Comparison of ENCODE assay signal across 12 mouse cellular contexts in genomic region chr7:140675863-140676262, GRCm38 (mm10). TPM values are rescaled to one million over a fixed set of nuclear protein-coding genes. Genes with fewer than 3 reads are reported as not detected.
DNase-seq lines count a peak whose midpoint lies in the region; ATAC-seq and TF ChIP-seq lines count a peak whose summit lies in the region.
"Had no signal": no experiment of that assay in that cellular context is flagged by ENCODE, and none has a peak within 500 bp of the region (broad histone marks: within the 10 kb centered on the region; RNA-seq: fewer than 3 reads in every experiment).

No protein-coding gene starts in this region.

- H3K9me3 ChIP-seq in embryonic facial prominence, embryonic 14.5 days (ENCODE audit: control insufficient read depth, low read length), result peaks cover 3% of the 10 kb centered on the region; the same call in 1 of the 2 replicates
- no peaks in the 10 kb centered on the region for H3K9me3 ChIP-seq in intestine, embryonic 16.5 days (ENCODE audit: control insufficient read depth, low read length)
- H3K9me3 ChIP-seq in stomach, embryonic 15.5 days, result no peaks in the 10 kb centered on the region

- peak overlapping the region; percentile 41; the same call in 1 of the 2 replicates for H3K27ac ChIP-seq in left cerebral cortex, adult 2 months
- no peak overlapping the region for H3K27ac ChIP-seq in embryonic facial prominence, embryonic 14.5 days (replicated peaks; ENCODE audit: low read depth, low read length)
- no peak overlapping the region for H3K27ac ChIP-seq in intestine, embryonic 16.5 days (ENCODE audit: low read length)
- H3K27ac ChIP-seq in stomach, embryonic 15.5 days, result no peak overlapping the region

- no peaks in the 10 kb centered on the region for H3K36me3 ChIP-seq in embryonic facial prominence, embryonic 14.5 days (ENCODE audit: control insufficient read depth, insufficient read depth, low read length)
- no peaks in the 10 kb centered on the region for H3K36me3 ChIP-seq in intestine, embryonic 16.5 days (ENCODE audit: control insufficient read depth, insufficient read depth, low read length)
- no peaks in the 10 kb centered on the region for H3K36me3 ChIP-seq in stomach, embryonic 15.5 days

- ATAC-seq in embryonic facial prominence, embryonic 14.5 days (ENCODE audit: low read depth), result no peak
- peak; percentile 58; the same call in 1 of the 2 replicates for ATAC-seq in intestine, embryonic 16.5 days
- ATAC-seq in stomach, embryonic 15.5 days (ENCODE audit: insufficient read depth, low FRiP score, low read depth), result no peak

- no peak for DNase-seq in left cerebral cortex, adult 2 months (ENCODE audit: extremely low spot score in 1 of 2, low spot score in 2 of 2)
- DNase-seq in left cerebral cortex, adult 11 months (ENCODE audit: low spot score), result no peak
- DNase-seq in embryonic facial prominence, embryonic 14.5 days (ENCODE audit: low spot score), result peak; percentile 8
- DNase-seq in thymus, postnatal 14 days, result no peak
- DNase-seq in right cerebral cortex, postnatal 4 days, result no peak
- DNase-seq: layer of hippocampus, adult 9-11 months; spleen, adult 18-20 months had no signal

- no peak overlapping the region for H3K9ac ChIP-seq in embryonic facial prominence, embryonic 14.5 days (ENCODE audit: low read depth, low read length)
- no peak overlapping the region for H3K9ac ChIP-seq in intestine, embryonic 16.5 days (ENCODE audit: low read depth, low read length)
- no peak overlapping the region for H3K9ac ChIP-seq in stomach, embryonic 15.5 days

- intact Hi-C loops in left cerebral cortex, adult 2 months (cut with DNase I), result no loop called here

- no peaks in the 10 kb centered on the region for H3K27me3 ChIP-seq in embryonic facial prominence, embryonic 14.5 days (replicated peaks; ENCODE audit: control insufficient read depth, insufficient read depth, low read length)
- H3K27me3 ChIP-seq in intestine, embryonic 16.5 days (replicated peaks; ENCODE audit: control insufficient read depth, insufficient read depth, low read length), result no peaks in the 10 kb centered on the region
- no peaks in the 10 kb centered on the region for H3K27me3 ChIP-seq in stomach, embryonic 15.5 days (replicated peaks)

- WGBS in embryonic facial prominence, embryonic 14.5 days, result 2% methylated on average over 4 of the region's 6 CpGs
- under 1% methylated on average over 6 of the region's 6 CpGs for WGBS in intestine, embryonic 16.5 days
- WGBS in stomach, embryonic 15.5 days, result 3% methylated on average over 5 of the region's 6 CpGs

- H3K4me3 ChIP-seq in left cerebral cortex, adult 2 months, result peak overlapping the region; percentile 28
- H3K4me3 ChIP-seq in embryonic facial prominence, embryonic 14.5 days (ENCODE audit: low read depth, low read length), result no peak overlapping the region
- no peak overlapping the region for H3K4me3 ChIP-seq in intestine, embryonic 16.5 days (ENCODE audit: low read length)
- no peak overlapping the region for H3K4me3 ChIP-seq in stomach, embryonic 15.5 days (replicated peaks)
- H3K4me3 ChIP-seq: myocyte had no signal

- TF ChIP-seq CTCF in left cerebral cortex, adult 2 months (IDR thresholded peaks at IDR 0.05), result no peak

- H3K4me2 ChIP-seq in embryonic facial prominence, embryonic 14.5 days (ENCODE audit: low read depth, low read length), result no peak overlapping the region
- H3K4me2 ChIP-seq in intestine, embryonic 16.5 days (ENCODE audit: low read depth, low read length), result peak overlapping the region; percentile 32; the same call in 1 of the 2 replicates
- H3K4me2 ChIP-seq in stomach, embryonic 15.5 days, result peak overlapping the region; percentile 29

- no peaks in the 10 kb centered on the region for H3K4me1 ChIP-seq in embryonic facial prominence, embryonic 14.5 days (ENCODE audit: control insufficient read depth, insufficient read depth, low read length)
- no peaks in the 10 kb centered on the region for H3K4me1 ChIP-seq in intestine, embryonic 16.5 days (ENCODE audit: control insufficient read depth, insufficient read depth, low read length)
- H3K4me1 ChIP-seq in stomach, embryonic 15.5 days, result no peaks in the 10 kb centered on the region

RNA-seq across cellular contexts. Expression of gene Olfr45, which starts 5.9 kb away (rescaled TPM):
- total RNA-seq in left cerebral cortex, adult 2 months (2021), result not detected
- polyA plus RNA-seq in embryonic facial prominence, embryonic 14.5 days (2014; fragmentation: Nextera tagmentation; extraction: Ambion mirVana), result not detected in 2 replicates
- not detected in 2 replicates for polyA plus RNA-seq in intestine, embryonic 16.5 days (2015; fragmentation: Nextera tagmentation; extraction: Ambion mirVana)
- not detected in 2 replicates for polyA plus RNA-seq in stomach, embryonic 15.5 days (2015; fragmentation: Nextera tagmentation; extraction: Ambion mirVana)
- total RNA-seq: MEL had no signal
- polyA plus RNA-seq: liver, embryonic 16.5 days; myocyte had no signal

RNA-seq across cellular contexts. Expression of gene Olfr539, which starts 16.1 kb away (rescaled TPM):
- total RNA-seq in left cerebral cortex, adult 2 months (2021), result under 1 TPM; 0.05 to 0.09 TPM
- 0.20 TPM in 1 of 2 replicates, not detected in the other for polyA plus RNA-seq in embryonic facial prominence, embryonic 14.5 days (2014; fragmentation: Nextera tagmentation; extraction: Ambion mirVana)
- polyA plus RNA-seq in intestine, embryonic 16.5 days (2015; fragmentation: Nextera tagmentation; extraction: Ambion mirVana), result not detected in 2 replicates
- polyA plus RNA-seq in stomach, embryonic 15.5 days (2015; fragmentation: Nextera tagmentation; extraction: Ambion mirVana), result 0.01 TPM in 2 replicates
- total RNA-seq: MEL had no signal
- polyA plus RNA-seq: liver, embryonic 16.5 days; myocyte had no signal

RNA-seq across cellular contexts. Expression of gene Olfr541, which starts 21.2 kb away (rescaled TPM):
- not detected for total RNA-seq in left cerebral cortex, adult 2 months (2021)
- not detected in 2 replicates for polyA plus RNA-seq in embryonic facial prominence, embryonic 14.5 days (2014; fragmentation: Nextera tagmentation; extraction: Ambion mirVana)
- polyA plus RNA-seq in intestine, embryonic 16.5 days (2015; fragmentation: Nextera tagmentation; extraction: Ambion mirVana), result not detected in 2 replicates
- polyA plus RNA-seq in stomach, embryonic 15.5 days (2015; fragmentation: Nextera tagmentation; extraction: Ambion mirVana), result not detected in 2 replicates
- total RNA-seq: MEL had no signal
- polyA plus RNA-seq: liver, embryonic 16.5 days; myocyte had no signal

RNA-seq across cellular contexts. Expression of gene Olfr53, which starts 29.6 kb away (rescaled TPM):
- not detected for total RNA-seq in left cerebral cortex, adult 2 months (2021)
- not detected in 2 replicates for polyA plus RNA-seq in embryonic facial prominence, embryonic 14.5 days (2014; fragmentation: Nextera tagmentation; extraction: Ambion mirVana)
- polyA plus RNA-seq in intestine, embryonic 16.5 days (2015; fragmentation: Nextera tagmentation; extraction: Ambion mirVana), result not detected in 2 replicates
- not detected in 2 replicates for polyA plus RNA-seq in stomach, embryonic 15.5 days (2015; fragmentation: Nextera tagmentation; extraction: Ambion mirVana)
- total RNA-seq: MEL had no signal
- polyA plus RNA-seq: liver, embryonic 16.5 days; myocyte had no signal

RNA-seq across cellular contexts. Expression of gene Olfr61, which starts 47.1 kb away (rescaled TPM):
- total RNA-seq in left cerebral cortex, adult 2 months (2021), result not detected
- not detected in 2 replicates for polyA plus RNA-seq in embryonic facial prominence, embryonic 14.5 days (2014; fragmentation: Nextera tagmentation; extraction: Ambion mirVana)
- not detected in 2 replicates for polyA plus RNA-seq in intestine, embryonic 16.5 days (2015; fragmentation: Nextera tagmentation; extraction: Ambion mirVana)
- polyA plus RNA-seq in stomach, embryonic 15.5 days (2015; fragmentation: Nextera tagmentation; extraction: Ambion mirVana), result not detected in 2 replicates
- total RNA-seq: MEL had no signal
- polyA plus RNA-seq: liver, embryonic 16.5 days; myocyte had no signal
